Mouse (Mus musculus): ENCODE data around the gene Habp4.

DNA sequence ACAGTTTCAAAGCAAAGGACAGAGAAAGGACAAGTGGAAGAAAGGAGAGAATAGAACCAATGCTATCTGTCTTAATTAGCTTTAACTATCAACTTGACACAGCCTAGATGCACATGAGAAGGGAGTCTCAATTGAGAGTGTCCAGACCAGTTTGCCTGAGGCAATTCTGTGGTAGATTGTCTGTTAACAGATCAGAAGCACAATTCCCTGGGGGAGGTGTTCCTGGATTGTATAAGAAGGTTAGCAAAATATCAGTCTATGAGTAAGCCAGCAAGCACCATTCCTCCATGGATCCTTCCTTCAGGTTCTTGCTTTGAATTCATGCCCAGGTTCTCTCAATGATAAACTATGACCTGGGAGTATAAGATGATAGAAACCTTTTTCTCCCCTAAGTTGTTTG lies 4.7 kb upstream of the Habp4 start:
- TF ChIP-seq CTCF (IDR thresholded peaks at IDR 0.05; ENCODE audit: insufficient read depth, low read length): no peak
- no peak for TF ChIP-seq POLR2A (IDR thresholded peaks at IDR 0.05; ENCODE audit: borderline replicate concordance, extremely low read depth, low read depth, low read length)
